Mouse (Mus musculus) B cell, adult (primary cell): ENCODE data around the gene Gsc. TPM values are rescaled to one million over a fixed set of nuclear protein-coding genes. Genes with fewer than 3 reads are reported as not detected.

Experiments used
- total RNA-seq: library from RNA; stranded (reverse); gene quantifications from 4 replicates; pipeline ENCODE4 v1.2.4, GENCODE M21; 2023; ENCODE audit not compliant: inconsistent age

Gene Gsc
- not detected in 4 replicates for total RNA-seq

DNA sequence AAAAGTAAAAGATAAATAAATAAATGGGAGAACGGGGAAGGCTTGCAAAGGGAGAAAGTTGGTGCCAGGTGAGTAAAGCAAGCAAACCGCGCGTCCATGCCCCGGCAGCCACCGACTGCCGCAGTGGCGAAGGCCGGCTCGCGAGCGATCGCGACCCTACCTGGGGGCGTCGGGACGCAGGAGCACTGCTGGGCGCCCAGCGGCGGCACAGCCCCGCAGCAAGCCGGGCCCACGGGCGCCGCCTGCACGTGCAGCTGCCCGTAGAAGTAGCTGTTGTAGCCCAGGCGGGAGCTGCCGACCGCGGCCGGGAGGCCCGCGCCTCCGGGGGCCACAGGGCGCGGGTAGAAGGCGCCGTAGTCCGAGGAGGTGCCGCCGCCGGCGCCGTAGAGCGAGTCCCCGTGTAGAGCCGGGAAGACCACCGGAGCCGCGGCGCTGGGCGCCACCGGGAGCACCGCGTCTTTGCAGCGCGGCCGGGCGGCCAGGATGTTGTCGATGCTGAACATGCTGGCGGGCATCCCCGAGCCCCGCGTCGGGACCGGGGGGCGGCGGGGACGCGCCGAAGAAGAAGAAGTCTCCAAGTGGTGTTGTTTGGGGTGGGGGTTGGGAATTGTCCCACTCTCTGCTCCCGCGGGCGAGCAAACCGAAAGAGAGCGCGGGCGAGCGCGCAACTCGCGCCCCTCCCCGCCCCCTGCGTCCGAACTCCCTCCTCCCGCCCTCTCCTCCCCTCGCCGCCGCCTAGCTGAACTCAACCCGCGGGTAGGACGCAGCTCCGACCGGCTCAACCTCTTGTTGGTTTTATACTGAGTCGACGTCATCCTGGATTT is at the start of gene Gsc:
TSS of gene Gsc (minus strand) at position 730 of the 824 bp plus-strand sequence.

Other genes with a start within 250 kb of the Gsc start
- gene Serpina3g, start 237.1 kb downstream of the Gsc start, total RNA-seq: 90.4 to 97.7 TPM (median 94.9 TPM) in 4 replicates
- gene Serpina3i, start 210.2 kb downstream of the Gsc start, total RNA-seq: 0.87 to 2.8 TPM (median 2.1 TPM) in 4 replicates
- not detected in 4 replicates for gene Serpina3j, start 158.8 kb downstream of the Gsc start, total RNA-seq
- not detected in 4 replicates for gene Serpina3k, start 134.8 kb downstream of the Gsc start, total RNA-seq
- not detected in 4 replicates for gene Serpina3m, start 134.8 kb downstream of the Gsc start, total RNA-seq
- 0.26 TPM in 1 of 4 replicates, not detected in the others for gene Serpina3n, start 66.6 kb downstream of the Gsc start, total RNA-seq